Mouse (Mus musculus): ENCODE measurements around the gene Osbpl8.
"Not testable (repeated sequence)": the region's sequence is repeated elsewhere in the genome, so short reads cannot be mapped to it uniquely, and the experiment has no call there.

The Osbpl8 gene

DNA sequence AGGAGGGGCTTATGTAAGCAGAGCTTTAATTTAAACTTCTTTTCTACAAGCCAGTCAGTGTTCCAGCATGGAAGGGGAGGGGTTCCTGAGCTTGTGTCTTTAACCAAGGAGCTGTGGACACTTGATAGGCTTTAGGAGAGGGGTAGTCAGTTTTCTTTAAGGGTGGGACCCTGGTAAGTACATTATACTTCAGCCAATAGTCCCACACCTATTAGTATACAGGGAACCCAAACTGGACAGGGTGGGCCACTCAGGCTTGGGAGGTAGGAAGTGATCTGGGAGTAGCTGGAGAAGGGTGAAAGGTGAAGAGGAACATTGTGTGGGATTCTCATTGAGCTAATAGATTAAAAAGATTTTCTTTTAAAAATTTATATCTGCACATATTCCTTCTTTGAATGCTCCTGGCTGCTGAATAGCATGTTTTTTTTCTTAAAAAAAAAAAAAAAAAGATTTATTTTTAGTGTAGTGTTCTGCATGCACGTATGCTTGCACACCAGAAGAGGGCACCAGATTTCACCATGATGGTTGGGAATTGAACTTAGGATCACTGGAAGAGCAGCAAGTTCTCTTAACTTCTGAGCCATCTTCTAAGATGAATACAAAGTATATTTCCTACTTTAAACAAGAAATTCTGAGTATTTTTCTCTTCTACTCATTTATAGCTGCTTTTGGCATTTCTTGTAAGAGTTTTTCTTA lies 21.2 kb downstream of the Osbpl8 start:
- DNase-seq (ENCODE audit: low spot score) = no peak

DNA sequence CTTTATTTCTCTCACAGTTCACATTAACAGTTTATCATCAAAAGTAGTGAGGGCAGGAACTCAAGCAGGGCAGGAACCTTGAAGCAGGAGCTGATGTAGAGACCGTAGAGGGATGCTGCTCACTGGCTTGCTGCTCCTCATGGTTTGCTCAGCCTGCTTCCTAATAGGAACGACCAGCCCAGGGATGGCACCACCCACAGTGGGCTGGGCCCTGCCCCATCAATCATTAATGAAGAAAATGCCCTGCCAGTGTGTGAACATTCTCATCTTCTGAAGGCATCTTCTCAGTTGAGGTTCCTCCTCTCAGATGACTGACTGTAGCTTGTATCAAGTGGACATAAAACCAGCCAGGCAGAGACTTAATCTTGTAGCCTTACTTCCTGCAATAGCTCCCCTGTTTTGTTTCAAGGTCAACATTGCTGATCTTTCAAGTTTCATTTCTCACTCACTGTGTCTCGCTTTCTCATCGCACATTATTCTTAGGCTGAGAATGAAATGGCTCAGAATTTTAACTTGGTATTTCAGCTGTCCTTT lies 24.5 kb downstream of the Osbpl8 start:
- no peak for DNase-seq (ENCODE audit: low spot score)

GRCm38 (mm10) chr10:111190110-111190795 lies 25.7 kb downstream of the Osbpl8 start:
- DNase-seq (ENCODE audit: low spot score) = no peak

DNA sequence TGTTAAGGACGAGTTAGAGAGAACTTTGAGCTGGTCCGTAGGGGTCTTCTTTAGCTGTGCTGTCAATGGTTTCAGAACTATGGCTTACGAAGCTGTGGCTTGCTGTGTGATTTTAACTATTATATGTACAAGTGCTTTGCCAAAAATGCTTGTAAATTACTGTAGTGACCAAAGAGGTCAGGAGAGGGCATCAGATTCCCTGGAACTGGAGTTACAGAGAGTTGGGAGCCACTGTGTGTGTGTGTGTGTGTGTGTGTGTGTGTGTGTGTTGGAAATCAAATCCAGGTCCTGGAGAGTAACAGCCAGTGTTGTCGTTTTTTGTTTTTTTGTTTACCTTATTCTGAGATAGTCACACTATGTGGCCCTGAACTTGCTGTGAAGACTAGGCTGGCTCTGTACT lies 29.0 kb downstream of the Osbpl8 start:
- no peak for DNase-seq (ENCODE audit: low spot score)

DNA sequence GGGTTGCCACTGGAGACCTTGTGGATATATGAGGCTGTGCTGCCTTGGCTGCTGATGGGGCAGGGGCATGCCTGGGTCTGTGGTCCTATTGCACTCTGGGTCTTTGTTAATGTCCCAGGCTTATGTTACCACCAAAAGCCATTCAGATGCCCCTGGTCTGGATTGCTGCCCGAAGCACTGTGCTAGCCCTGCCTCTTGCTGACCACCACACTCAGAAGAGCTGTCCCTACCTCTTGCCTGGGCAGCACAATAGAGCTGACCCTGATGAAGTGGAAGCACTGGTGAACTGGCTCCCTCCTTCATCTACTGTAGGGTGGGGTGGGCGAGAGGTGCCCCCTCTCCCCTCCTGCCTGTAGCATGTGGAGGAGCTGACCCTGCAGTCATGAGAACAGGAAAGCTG lies 31.6 kb downstream of the Osbpl8 start:
- no peak for DNase-seq (ENCODE audit: low spot score)

GRCm38 (mm10) chr10:111198705-111199104 lies 34.2 kb downstream of the Osbpl8 start:
- not testable (repeated sequence) for DNase-seq (ENCODE audit: low spot score)

DNA sequence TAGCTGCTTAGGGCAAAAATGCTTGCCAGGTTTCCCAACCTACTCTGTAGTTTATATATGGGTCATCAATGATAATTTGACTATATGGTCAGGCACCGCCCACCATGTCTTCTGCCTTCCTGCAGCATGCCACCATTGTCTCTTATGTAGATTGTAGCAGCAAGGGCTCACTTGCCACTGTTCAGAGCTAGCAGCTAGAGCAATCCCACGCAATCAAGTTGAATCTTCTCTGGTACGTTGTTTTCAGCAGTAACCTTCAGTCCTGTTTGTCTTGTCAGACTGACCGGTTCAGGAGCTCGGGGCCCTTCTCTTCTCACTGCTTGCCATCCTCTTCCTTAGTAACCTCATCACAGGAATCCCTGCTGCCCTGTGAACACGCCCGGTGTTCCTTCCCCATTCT lies 36.6 kb downstream of the Osbpl8 start:
- DNase-seq (ENCODE audit: low spot score) = no peak

GRCm38 (mm10) chr10:111201666-111202065 lies 37.1 kb downstream of the Osbpl8 start:
- DNase-seq (ENCODE audit: low spot score) = no peak

DNA sequence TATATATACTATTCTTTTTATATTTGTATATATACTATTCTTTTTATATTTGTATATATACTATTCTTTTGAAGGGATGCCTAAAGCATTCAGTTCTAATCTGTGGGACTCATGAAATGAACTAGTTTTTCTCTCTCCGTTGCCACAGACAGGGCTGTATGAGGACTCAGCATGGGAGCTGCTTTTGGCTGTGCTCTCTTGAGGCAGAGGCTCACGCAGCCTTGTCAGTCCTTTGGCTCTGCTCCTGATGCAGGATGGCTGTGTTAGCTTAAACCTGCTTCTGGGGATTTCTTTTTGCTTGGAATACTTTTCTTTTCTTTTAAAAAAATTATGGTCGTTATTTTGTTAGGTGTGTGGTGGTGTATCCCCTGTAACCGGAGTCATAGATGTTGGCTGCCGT lies 39.5 kb downstream of the Osbpl8 start:
- no peak for DNase-seq (ENCODE audit: low spot score)

DNA sequence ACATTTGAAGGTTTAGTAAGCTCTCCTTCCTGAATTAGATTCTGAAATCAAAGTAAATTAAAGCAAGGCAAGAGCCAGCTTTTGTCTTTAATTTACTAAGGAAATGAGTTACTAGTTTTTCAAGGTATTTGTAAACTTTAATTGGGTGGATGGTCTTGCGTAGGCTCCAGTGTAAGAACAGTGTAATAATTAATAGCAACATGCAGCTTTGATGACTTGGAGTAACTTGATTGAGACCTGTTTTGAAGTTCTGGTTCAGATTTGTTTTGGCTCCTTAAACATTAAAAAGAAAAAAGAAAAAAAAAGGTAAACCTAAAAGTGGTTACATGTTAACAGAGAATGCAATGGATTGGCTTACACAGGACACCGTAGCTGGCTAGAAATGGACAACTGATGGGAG lies 40.9 kb downstream of the Osbpl8 start:
- no peak for DNase-seq (ENCODE audit: low spot score)

GRCm38 (mm10) chr10:111207386-111207785 lies 42.8 kb downstream of the Osbpl8 start:
- DNase-seq (ENCODE audit: low spot score) = no peak

DNA sequence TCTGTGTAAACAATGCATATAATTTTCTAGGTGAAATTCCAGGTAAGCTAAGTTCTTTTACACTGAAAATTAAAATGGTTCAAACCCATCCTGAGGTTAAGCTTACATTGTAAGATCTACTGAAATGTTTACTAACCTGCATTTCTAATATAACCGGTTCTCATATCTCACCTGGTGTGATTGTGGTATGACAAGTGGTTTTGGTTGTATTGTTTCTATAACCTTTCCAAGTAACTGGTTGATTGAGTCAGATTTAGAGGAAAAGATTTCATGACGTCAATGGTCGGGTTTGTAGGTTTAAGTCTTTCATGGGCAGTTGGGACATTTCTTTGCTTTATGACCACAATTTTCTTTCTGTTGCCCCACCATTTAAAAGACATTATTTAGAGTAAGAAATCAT lies 49.5 kb downstream of the Osbpl8 start:
- no peak for DNase-seq (ENCODE audit: low spot score)

DNA sequence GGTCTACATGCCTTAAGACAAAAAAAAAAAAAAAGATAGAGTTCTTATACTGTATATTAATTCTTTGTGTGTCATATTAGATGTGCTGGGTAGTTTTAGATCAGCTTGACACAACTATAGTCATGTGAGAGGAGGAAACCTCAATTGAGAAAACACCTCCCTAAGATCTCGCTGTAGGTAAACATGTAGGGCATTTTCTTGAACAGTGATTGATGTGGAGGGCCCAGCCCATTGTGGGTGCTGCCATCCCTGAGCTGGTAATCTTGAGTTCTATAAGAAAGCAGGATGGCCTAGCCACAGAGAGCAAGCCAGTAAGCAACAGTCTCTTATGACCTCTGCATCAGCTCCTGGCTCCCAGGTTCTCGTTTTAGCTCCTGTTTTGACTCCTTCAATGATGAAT lies 50.1 kb downstream of the Osbpl8 start:
- no peak for DNase-seq (ENCODE audit: low spot score)

DNA sequence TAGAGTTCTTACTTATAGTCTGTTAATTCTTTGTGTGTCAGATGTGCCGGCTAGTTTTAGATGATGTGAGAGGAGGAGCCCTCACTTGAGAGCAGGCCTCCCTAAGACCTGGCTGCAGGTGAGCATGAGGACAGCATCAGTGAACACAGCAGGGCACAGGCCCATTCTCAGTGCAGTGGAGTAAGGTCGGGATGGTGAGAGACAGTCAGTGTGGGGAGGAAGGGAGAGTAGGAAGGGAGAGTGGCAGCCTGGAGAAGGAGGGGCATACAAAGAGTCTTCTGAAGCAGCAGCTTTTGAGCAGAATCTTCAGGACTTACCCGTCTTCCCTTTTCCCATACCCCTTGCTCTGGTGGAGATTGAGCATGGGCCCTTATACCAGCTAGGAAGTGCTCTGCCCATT lies 51.0 kb downstream of the Osbpl8 start:
- no peak for DNase-seq (ENCODE audit: low spot score)

GRCm38 (mm10) chr10:111216111-111216510 lies 51.6 kb downstream of the Osbpl8 start:
- DNase-seq (ENCODE audit: low spot score) = no peak

GRCm38 (mm10) chr10:111222535-111222934 lies 58.0 kb downstream of the Osbpl8 start:
- DNase-seq (ENCODE audit: low spot score) = no peak

DNA sequence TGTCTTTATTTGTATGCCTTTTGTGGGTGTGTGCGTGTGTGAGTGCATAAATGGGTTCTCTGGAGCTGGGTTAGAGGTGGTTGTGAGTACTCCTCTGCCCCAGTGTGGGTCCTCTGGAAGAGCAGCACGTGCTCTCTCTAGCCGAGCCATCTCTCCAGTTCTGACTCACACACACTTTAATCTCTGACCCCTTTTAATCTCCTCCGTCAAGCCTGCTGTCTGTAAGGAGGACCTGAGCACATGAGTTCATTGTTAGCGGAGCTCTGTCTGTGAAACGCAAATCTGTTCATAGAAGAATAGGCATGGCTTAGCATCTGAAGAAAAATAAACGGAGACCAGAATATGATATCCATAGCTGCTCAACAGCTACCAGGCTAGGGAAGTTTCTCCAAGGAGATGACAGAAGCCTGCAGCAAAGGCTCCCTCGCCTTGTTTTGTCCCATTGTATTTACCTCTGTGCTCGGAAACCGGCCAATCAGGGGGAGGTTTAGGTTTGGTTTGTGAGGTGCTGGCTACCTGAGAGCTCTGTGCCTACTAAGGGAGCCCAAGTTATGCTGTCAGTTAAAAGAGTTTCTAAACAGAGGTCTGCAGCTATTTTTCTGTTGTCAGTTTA lies 58.8 kb downstream of the Osbpl8 start:
- peak; percentile 45 for DNase-seq (ENCODE audit: low spot score)

GRCm38 (mm10) chr10:111224696-111225095 lies 60.1 kb downstream of the Osbpl8 start:
- DNase-seq (ENCODE audit: low spot score) = no peak

DNA sequence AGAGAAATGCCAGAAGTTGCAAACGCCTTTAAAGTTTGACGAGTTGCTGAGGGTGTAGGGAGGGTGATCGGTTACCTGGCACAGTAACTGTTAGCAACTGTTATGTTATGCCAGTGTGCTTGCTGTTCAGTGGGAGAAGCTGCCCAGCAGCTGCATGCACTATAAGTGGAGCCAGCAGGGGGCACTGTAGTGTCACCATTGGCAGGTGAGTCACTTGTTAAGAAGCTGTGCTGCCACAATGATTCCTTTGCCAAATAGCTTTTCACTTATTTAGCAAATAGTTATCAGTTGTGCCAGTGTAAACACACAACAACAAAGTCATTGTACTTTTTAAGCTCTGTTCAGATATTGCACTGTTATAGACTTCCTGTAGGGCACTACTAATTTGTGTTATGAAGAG lies 62.0 kb downstream of the Osbpl8 start:
- peak; percentile 91 for DNase-seq (ENCODE audit: low spot score)

GRCm38 (mm10) chr10:111232237-111232636 lies 67.7 kb downstream of the Osbpl8 start:
- DNase-seq (ENCODE audit: low spot score) = not testable (repeated sequence)

- no peak for DNase-seq (ENCODE audit: low spot score)
Observed at GRCm38 (mm10) chr10:111233476-111234130, 69.1 kb downstream of the Osbpl8 start.

- DNase-seq (ENCODE audit: low spot score) = no peak
Observed at GRCm38 (mm10) chr10:111234450-111235288, 70.1 kb downstream of the Osbpl8 start.
